Mouse (Mus musculus) adipocyte (in vitro differentiated cells): ENCODE measurements at regions not wholly inside any gene's neighbourhood (a gene's known extent, or its start where the extent isn't known, plus 50 kb on each side); places are given as distances from the start of the nearest gene placed in this dataset.
"Not testable (repeated sequence)": the region's sequence is repeated elsewhere in the genome, so short reads cannot be mapped to it uniquely, and the experiment has no call there.

ENCODE experiments used
- DNase-seq: peaks from one replicate; pipeline ENCODE4 v3.0.0-alpha.2; 2016; ENCODE audit warnings: low spot score

DNA sequence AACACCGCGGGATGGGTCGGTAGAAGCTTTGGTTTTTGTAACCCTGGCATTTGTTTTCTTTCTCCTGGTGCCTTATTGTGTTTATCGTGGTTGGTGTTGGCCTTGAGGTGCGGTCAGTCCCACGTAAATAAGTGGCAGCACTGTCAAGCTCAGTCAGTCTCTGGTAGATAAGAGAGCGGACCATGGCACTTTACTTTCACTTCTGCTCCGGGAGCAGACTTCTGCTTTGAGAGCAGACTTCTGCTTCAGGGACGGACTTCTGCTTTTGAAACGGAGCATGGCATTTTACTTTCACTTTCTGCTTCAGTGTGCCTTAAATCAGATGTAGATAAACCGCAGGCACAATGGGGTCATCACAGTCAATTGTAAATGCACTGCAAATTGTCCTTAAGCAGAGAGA, 54.3 kb upstream of the Ccdc66 start:
- not testable (repeated sequence) for DNase-seq

DNA sequence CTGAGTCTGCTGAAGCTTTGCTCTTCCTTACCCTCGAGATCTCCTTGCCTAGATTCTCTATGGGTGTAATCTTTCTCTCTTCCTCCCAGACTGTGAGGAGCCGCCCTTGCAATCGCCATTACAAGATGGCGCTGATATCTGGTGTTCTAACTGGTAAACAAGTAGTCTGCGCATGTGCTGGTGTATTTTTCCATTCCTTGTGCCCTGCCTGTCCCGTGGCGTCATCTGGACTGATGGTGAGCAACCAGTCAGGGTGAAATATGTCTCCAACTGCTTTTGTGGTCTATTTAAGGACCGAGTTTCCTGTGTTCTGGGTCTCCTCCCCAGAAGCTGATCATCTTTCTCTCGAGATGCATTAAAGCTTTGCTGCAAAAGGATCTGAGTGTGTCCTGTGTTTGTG, 53.7 kb upstream of the Ccdc66 start:
- not testable (repeated sequence) for DNase-seq

DNA sequence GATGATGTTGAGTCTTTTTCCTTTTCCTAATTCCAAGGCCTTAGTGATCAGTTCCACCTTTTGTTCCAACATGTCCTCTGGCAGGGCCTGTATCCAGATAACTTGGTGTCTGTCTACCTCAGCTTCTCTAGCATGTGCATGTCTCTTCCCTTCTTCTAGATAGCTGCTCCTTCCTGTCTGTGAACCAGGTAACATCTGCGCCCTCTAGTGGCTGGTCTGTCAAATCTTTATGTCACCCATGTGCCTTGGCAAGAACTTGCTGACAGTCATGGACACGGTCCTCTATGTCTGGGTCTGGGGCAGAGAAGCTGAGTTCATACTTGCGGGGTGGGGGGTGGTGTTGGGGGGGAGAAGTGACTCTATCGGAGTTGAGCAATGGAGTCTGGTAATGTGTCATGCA, 52.2 kb upstream of the Ccdc66 start:
- peak; percentile 86 for DNase-seq

DNA sequence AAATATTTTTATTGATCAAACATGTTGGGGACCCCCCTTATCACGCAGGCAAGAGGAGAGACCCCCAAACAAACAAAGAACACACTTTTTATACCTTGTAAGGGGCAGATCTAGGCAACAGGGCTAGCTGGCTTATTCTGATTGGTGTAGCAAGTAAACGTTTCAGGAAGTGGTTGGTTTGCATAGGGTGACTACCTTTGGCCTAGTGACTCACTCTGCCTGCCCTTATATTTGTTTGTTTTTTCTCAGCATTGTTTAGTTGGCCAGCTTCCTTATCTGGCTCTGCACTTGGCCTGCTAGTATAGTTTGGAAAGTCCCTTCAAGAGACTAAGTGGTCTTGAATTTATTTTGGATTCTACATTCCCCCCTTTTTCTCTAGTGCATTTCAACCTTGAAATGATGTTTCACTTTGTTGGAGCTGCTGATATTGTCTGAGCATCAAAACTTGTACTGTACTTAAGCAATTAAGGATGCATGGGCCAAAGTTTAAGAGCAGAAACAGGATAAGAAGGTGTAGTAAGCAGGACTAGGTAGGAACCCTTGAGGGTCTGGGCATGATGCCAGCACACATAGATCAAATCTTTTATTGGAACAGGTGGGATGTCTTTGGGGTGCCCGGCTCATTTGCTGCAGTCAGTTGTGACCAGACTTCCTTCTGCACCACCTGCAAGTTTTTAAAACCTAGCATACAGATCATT, 50.7 kb upstream of the Ccdc66 start:
- no peak for DNase-seq
